Mouse (Mus musculus) myocyte (in vitro differentiated cells): ENCODE measurements at regions not wholly inside any gene's neighbourhood (a gene's known extent, or its start where the extent isn't known, plus 50 kb on each side); places are given as distances from the start of the nearest gene placed in this dataset.

Source experiments
- CEBPB ChIP-seq: IDR thresholded peaks from 2 replicates; pipeline ENCODE4 v1.6.1; 2011; ENCODE audit warnings: mild to moderate bottlenecking, moderate library complexity; ENCODE audit not compliant: poor library complexity, insufficient read depth, severe bottlenecking
- E2F4 ChIP-seq: IDR thresholded peaks from one replicate; pipeline ENCODE4 v1.6.1; 2011; ENCODE audit warnings: mild to moderate bottlenecking, control low read depth, moderate library complexity; ENCODE audit not compliant: insufficient read depth
- MAX ChIP-seq: IDR thresholded peaks from one replicate; pipeline ENCODE4 v1.6.1; 2011; ENCODE audit warnings: low read depth, mild to moderate bottlenecking, control low read depth
- MYOD1 ChIP-seq, 3 experiments: IDR thresholded peaks; one replicate each; pipeline ENCODE4 v1.6.1; 2011; ENCODE audit warnings: control low read depth in 2 of 3, low read depth in 2 of 3, mild to moderate bottlenecking in 2 of 3, moderate library complexity in 1 of 3; ENCODE audit not compliant: insufficient read length in 2 of 3, control insufficient read depth in 1 of 3
- MYOG ChIP-seq, 3 experiments: IDR thresholded peaks; one replicate each; pipeline ENCODE4 v1.6.1; 2011; ENCODE audit warnings: control low read depth in 2 of 3, low read depth in 2 of 3, mild to moderate bottlenecking in 2 of 3; ENCODE audit not compliant: insufficient read length in 2 of 3, control insufficient read depth in 1 of 3, insufficient read depth in 1 of 3
- POLR2A ChIP-seq: IDR thresholded peaks from one replicate; pipeline ENCODE4 v1.6.1; 2011; ENCODE audit warnings: low read depth, mild to moderate bottlenecking, control low read depth, moderate library complexity; ENCODE audit not compliant: insufficient read length
- POLR2AphosphoS2 ChIP-seq: IDR thresholded peaks from one replicate; pipeline ENCODE4 v1.6.1; 2011; ENCODE audit warnings: low read depth, control low read depth; ENCODE audit not compliant: insufficient read length
- USF1 ChIP-seq: IDR thresholded peaks from one replicate; pipeline ENCODE4 v1.6.1; 2011; ENCODE audit warnings: low read depth, mild to moderate bottlenecking, control low read depth, moderate library complexity

DNA sequence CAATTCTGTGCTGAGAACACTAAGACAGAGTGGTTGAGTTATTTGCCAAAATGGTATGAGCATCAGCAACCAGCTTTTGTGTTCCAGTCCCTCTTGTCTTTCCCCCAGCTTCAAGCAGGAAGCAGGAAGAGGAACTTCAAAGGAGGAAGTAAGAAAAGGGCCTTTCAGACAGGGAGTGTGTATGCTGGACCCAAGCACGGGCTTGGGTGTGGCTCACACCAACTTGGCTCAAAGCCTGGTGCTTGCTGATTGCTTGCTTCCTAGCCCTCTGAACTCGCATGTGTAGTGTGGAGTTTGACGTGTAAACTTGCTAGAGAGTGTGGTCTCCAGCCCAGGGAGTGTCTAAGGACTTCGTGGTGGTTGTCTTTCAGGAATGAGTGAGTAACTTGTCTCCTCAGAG is 141.0 kb upstream of the Jun start:
- TF ChIP-seq POLR2A, result no peak
- no peak for TF ChIP-seq MAX
- TF ChIP-seq E2F4, result no peak
- TF ChIP-seq MYOG (IDR thresholded peaks at IDR 0.05; ENCODE audit: control insufficient read depth in 1 of 3, insufficient read depth in 1 of 3, insufficient read length in 2 of 3, low read depth in 2 of 3), result no peak
- no peak for TF ChIP-seq MYOD1 (IDR thresholded peaks at IDR 0.05; ENCODE audit: control insufficient read depth in 1 of 3, insufficient read length in 2 of 3, low read depth in 2 of 3)
- no peak for TF ChIP-seq CEBPB
- TF ChIP-seq POLR2AphosphoS2, result no peak
- TF ChIP-seq USF1, result no peak
